Mouse (Mus musculus): Measurements from ENCODE around the gene Dapk1.

Dapk1 gene

GRCm38 (mm10) chr13:60687891-60688290 is 86.1 kb downstream of the Dapk1 start:
- DNase-seq (ENCODE audit: inconsistent age in 2 of 2, low spot score in 1 of 2) = no peak

DNA sequence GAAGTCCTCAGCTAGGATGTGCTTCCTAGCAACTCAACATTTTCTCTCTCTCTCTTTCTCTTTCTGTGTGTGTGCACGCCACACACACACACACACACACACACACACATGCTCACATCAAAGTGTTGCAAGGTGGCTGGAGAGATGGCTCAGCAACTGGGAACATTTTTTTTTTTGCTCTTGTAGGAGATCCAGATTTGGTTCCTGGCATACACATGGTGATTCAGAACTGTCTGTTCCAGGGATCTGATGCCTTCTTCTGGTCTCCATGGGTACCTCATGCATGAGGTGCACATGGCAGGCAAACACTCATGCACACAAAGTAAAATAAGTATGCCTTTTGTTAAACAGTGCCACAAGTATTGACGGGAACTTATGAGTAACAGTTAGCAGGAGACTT is 89.2 kb downstream of the Dapk1 start:
- no peak for DNase-seq (ENCODE audit: inconsistent age in 2 of 2, low spot score in 1 of 2)

DNA sequence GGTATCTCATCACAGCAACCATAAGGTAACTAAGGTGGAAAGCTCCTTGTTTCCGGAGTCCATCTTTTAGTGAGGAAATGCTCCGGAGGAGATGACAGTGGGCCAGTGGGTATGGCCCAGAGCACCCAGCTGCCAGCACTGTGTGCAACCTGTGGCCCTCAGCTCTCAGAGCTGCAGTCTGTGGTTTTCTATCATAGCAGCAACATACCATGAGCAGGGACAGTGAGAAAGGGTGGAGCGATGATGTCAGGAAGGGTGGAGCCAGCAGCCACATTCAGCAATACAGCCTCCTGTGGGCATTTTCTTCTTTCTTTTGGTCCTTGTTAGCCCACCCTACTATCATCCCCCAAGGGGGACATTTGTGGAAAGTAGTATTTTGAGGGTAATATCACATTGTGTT is 90.2 kb downstream of the Dapk1 start:
- no peak for DNase-seq (ENCODE audit: inconsistent age in 2 of 2, low spot score in 1 of 2)

DNA sequence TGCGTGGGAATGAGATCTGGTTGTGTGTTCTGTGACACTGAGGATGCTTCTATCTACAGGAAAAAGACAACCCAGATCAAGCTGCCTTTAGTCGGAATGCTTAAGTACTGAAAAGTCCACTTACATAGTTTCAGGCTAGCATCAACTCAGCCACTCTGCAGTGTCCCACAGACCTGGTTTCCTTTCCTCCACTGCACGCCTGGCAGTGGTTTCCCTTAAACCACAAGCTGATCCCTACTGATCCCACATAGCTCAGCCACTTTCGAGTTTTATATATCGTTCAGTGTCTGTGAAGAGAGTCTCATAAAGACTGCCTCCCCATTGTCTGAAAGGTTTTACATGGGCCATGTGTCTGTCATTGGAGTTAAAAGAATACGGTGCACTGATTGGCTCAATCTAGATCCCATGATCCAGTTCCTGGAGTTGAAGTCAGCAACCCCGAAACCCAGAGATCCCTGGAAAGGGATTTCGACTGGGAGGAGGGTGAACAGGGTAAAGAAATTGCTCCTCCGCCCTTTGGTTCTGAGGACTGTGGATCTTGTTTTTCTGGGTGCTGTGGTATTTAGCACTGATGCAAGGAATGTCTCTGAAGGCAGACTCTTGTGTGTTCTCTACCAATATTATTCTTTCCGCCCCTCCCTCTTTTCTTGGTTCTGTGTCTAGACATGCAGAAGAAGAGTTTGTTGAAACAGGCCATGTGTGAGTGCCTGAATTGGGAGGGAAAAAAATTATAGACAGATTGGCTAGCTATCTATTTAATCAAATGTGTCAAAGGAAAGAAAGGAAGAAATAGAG is 93.6 kb downstream of the Dapk1 start:
- DNase-seq (ENCODE audit: inconsistent age in 2 of 2, low spot score in 1 of 2) = no peak

GRCm38 (mm10) chr13:60696323-60696722 is 94.6 kb downstream of the Dapk1 start:
- DNase-seq (ENCODE audit: inconsistent age in 2 of 2, low spot score in 1 of 2) = no peak

DNA sequence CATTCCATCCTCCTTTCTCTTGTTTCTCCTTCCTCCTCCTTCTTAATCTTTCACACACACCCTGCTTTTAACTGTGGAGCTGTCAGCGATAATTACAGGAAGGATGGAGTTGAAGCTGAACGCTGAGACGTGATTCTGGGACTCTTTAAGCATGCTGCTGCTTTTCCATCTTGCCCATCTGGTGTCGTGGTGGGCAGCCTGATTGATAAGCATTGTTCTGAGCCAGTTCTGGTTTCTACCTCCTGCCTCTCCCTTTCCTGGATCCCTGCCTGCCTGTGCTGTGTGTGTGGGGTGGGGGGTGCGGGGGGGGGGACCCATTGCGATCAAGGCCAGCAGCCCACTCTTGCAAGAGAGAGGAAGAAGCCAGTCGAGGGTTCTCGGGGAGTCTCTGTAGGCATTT is 95.0 kb downstream of the Dapk1 start:
- no peak for DNase-seq (ENCODE audit: inconsistent age in 2 of 2, low spot score in 1 of 2)

GRCm38 (mm10) chr13:60698021-60698420 is 96.3 kb downstream of the Dapk1 start:
- DNase-seq (ENCODE audit: inconsistent age in 2 of 2, low spot score in 1 of 2) = no peak

- peak in 1 of 2 experiments; percentile 54 for DNase-seq (ENCODE audit: inconsistent age in 2 of 2, low spot score in 1 of 2)
Observed at GRCm38 (mm10) chr13:60701671-60702171, 100.0 kb downstream of the Dapk1 start.

DNA sequence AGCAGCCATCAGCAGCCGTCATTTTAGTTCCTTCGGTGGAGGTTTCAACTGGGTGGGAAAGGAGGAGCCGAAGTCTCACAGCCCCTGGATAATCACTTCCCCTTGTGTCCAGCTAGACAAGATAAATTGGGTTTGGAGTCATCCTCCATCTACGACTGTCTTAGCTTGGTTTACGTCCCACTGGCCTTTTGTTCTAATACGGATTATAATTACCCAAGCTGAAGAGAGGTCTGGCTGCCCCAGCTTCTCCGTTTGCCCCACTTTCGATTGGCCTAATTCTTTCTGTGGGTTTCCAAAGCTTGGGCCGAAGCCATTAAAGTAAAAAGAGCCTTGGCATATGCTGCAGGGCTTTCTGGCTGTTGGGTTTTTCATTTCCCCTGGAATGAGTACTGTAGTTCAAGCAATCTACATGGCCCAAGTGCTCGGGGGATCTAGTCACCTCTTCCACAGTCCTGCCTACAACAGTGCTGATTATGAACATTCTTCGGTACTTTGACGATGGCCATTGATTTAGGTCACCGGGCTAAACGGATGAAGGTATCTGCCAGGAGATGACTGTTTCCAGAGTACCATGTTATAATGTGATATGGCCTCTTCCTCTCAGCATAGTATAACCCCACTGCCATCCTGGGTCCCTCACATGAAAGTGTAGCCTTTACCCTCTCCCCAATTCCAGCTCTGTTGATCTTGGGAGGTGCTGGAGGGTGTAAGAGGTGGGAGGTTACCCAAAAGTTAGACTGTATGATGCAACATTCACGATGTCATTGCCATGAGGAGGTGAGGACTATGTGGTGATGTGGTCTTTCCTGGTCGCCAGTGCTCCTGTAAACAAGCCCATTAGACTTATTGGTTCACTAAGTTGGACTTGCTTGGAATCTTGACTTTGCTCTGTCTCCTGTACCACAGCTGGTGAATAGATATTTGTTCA is 106.1 kb downstream of the Dapk1 start:
- peak in 1 of 2 experiments; percentile 62 for DNase-seq (ENCODE audit: inconsistent age in 2 of 2, low spot score in 1 of 2)

GRCm38 (mm10) chr13:60709136-60709535 is 107.4 kb downstream of the Dapk1 start:
- DNase-seq (ENCODE audit: inconsistent age in 2 of 2, low spot score in 1 of 2) = no peak

DNA sequence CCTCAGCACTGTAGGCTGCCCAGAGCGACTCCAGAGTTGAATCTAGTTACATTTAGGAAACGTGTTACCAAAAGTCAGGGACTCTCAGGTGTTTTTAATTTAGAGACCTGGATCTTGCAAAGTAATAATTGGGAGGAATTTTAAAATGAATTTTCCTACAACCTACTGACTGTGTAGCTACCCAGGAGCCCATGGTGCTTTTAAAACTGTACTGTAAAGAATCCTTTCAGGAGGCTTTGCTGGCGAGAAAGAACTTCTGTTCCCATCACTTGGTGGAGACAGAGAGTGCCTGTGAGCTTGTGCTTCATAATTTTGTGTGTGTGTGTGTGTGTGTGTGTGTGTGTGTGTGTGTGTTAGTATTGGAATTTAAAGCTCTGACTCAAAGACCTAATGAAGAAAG is 109.2 kb downstream of the Dapk1 start:
- no peak for DNase-seq (ENCODE audit: inconsistent age in 2 of 2, low spot score in 1 of 2)

- DNase-seq (ENCODE audit: inconsistent age in 2 of 2, low spot score in 1 of 2) = no peak
Observed at GRCm38 (mm10) chr13:60713537-60713936, 111.8 kb downstream of the Dapk1 start.

GRCm38 (mm10) chr13:60716107-60716506 is 114.4 kb downstream of the Dapk1 start:
- DNase-seq (ENCODE audit: inconsistent age in 2 of 2, low spot score in 1 of 2) = no peak

DNA sequence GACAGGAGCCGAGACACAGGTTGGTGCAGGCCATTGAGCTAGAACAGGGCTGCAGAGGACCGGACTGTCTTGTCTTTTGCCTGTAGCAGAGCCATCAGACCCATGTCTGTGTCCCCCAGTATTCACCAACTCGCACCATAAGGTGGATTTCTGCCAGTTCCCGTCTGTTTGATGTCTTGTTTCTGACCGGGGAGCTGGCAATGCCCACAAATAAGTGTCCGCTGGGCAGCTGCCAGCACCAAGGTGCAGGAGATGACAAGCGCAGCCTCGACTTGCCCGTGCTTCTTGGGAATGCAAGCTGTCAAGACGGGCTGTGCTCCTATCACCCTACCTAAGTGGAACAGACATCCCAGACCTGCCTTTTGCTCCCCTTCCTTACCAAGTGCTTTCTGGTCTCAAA is 115.7 kb downstream of the Dapk1 start:
- no peak for DNase-seq (ENCODE audit: inconsistent age in 2 of 2, low spot score in 1 of 2)

GRCm38 (mm10) chr13:60719581-60719980 is 117.8 kb downstream of the Dapk1 start:
- no peak for DNase-seq (ENCODE audit: inconsistent age in 2 of 2, low spot score in 1 of 2)

- no peak for DNase-seq (ENCODE audit: inconsistent age in 2 of 2, low spot score in 1 of 2)
Observed at GRCm38 (mm10) chr13:60722763-60723162, 121.0 kb downstream of the Dapk1 start.

GRCm38 (mm10) chr13:60728276-60729054 is 126.7 kb downstream of the Dapk1 start:
- peak in 1 of 2 experiments; percentile 61 for DNase-seq (ENCODE audit: inconsistent age in 2 of 2, low spot score in 1 of 2)

DNA sequence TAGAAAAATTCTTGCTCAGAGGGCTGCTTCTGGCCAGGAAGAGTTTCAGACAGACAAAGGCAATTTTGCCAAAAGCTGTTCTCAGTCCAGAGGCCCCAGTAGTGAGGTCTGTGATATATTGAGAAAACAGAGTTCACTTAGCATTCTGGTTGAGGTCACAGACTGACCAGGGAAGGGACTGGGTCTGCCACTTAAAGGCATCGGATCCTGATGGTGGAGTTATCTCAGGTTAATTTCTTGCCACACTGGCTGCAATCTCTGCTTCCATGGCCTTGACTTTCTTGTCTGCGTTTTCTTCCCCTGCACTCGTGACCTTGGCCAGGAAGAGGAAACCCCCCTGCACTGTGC is 127.3 kb downstream of the Dapk1 start:
- DNase-seq (ENCODE audit: inconsistent age in 2 of 2, low spot score in 1 of 2) = peak; percentile 47 to 63

- no peak for DNase-seq (ENCODE audit: inconsistent age in 2 of 2, low spot score in 1 of 2)
Observed at GRCm38 (mm10) chr13:60730587-60730986, 128.8 kb downstream of the Dapk1 start.

DNA sequence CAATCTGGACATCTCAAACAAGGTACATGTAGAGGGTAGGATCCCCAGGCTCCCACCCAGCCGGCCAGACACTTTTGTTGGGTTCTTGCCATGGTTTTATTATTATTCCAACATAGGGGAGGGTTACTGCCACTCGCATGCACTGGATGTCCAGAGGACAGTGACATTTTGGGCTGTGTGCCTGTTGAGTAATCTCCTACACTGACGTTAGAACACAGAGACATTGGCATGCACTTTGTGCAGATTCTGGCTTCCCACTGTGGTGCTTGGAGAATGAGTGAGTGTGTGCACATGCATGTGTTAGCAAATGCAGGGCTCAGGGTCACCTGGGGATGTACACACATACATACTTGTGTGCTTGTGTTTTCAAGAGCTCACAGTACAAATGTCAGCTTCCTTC is 129.3 kb downstream of the Dapk1 start:
- DNase-seq (ENCODE audit: inconsistent age in 2 of 2, low spot score in 1 of 2) = peak; percentile 19 to 20

DNA sequence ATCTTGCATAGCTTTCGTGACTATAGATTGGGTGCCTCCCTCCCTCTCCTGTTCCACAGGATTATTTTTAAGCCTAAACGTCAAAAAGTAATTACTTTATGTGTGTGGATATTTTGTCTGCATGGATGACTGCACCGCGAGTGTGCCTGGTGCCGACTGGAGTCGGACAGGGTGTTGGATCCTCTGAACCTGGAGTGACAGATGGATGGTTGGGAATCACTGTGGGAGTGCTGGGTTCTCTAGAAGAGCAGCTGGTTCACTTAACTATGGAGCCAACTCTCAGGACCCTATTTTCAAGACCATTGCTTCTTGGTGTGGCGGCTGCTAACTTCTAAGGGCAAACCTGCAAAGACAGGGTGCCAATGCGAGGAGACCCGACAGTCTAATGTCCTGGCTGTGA is 133.6 kb downstream of the Dapk1 start:
- DNase-seq (ENCODE audit: inconsistent age in 2 of 2, low spot score in 1 of 2) = no peak

Measured in adrenal gland, adult (tissue).